Mouse (Mus musculus): Measurements from ENCODE around the gene Fam155a.

The Fam155a gene

GRCm38 (mm10) chr8:9656901-9657300, 114.1 kb downstream of the Fam155a start:
- DNase-seq, result no peak

- no peak for DNase-seq
Measured at GRCm38 (mm10) chr8:9654826-9655225, 116.1 kb downstream of the Fam155a start.

- no peak for DNase-seq
Measured at GRCm38 (mm10) chr8:9653643-9654042, 117.3 kb downstream of the Fam155a start.

GRCm38 (mm10) chr8:9638162-9638561, 132.8 kb downstream of the Fam155a start:
- DNase-seq, result no peak

GRCm38 (mm10) chr8:9635240-9635639, 135.7 kb downstream of the Fam155a start:
- DNase-seq, result no peak

GRCm38 (mm10) chr8:9607086-9607701, 163.8 kb downstream of the Fam155a start:
- DNase-seq, result no peak

GRCm38 (mm10) chr8:9596003-9596402, 175.0 kb downstream of the Fam155a start:
- DNase-seq, result no peak

- no peak for DNase-seq
Measured at GRCm38 (mm10) chr8:9581836-9582235, 189.1 kb downstream of the Fam155a start.

GRCm38 (mm10) chr8:9580192-9580591, 190.8 kb downstream of the Fam155a start:
- DNase-seq, result peak in 1 of 2 experiments; percentile 1

- no peak for DNase-seq
Measured at GRCm38 (mm10) chr8:9571977-9572376, 199.0 kb downstream of the Fam155a start.

GRCm38 (mm10) chr8:9569516-9570170, 201.3 kb downstream of the Fam155a start:
- no peak for DNase-seq

GRCm38 (mm10) chr8:9549199-9549598, 221.8 kb downstream of the Fam155a start:
- DNase-seq, result no peak

- no peak for DNase-seq
Measured at GRCm38 (mm10) chr8:9547558-9547954, 223.4 kb downstream of the Fam155a start.

GRCm38 (mm10) chr8:9546919-9547557, 223.9 kb downstream of the Fam155a start:
- DNase-seq, result no peak

GRCm38 (mm10) chr8:9546429-9546828, 224.5 kb downstream of the Fam155a start:
- DNase-seq, result no peak

GRCm38 (mm10) chr8:9545665-9546064, 225.3 kb downstream of the Fam155a start:
- no peak for DNase-seq

GRCm38 (mm10) chr8:9535730-9536372, 235.1 kb downstream of the Fam155a start:
- no peak for DNase-seq

GRCm38 (mm10) chr8:9526515-9526914, 244.4 kb downstream of the Fam155a start:
- no peak for DNase-seq

- DNase-seq, result no peak
Measured at GRCm38 (mm10) chr8:9521577-9521976, 249.4 kb downstream of the Fam155a start.

GRCm38 (mm10) chr8:9500751-9501150, 270.2 kb downstream of the Fam155a start:
- DNase-seq, result peak in 1 of 2 experiments; percentile 4

- DNase-seq, result no peak
Measured at GRCm38 (mm10) chr8:9494225-9494598, 276.7 kb downstream of the Fam155a start.

- DNase-seq, result no peak
Measured at GRCm38 (mm10) chr8:9493557-9494224, 277.3 kb downstream of the Fam155a start.

- DNase-seq, result no peak
Measured at GRCm38 (mm10) chr8:9482565-9482964, 288.4 kb downstream of the Fam155a start.

Measured in lung, adult 18-20 months (tissue).